Mouse (Mus musculus) embryonic facial prominence, embryonic 11.5 days (tissue): ENCODE results near the gene Dnph1. TPM values are rescaled to one million over a fixed set of nuclear protein-coding genes. Genes with fewer than 3 reads are reported as not detected.

ENCODE experiments used
- ATAC-seq: fragments of 200-750 bp; cut with Nextera tagmentation; replicated peaks from 2 replicates; pipeline ENCODE4 v1.8.0; 2017; ENCODE audit warnings: low read depth; ENCODE audit not compliant: insufficient number of reproducible peaks, low FRiP score, low TSS enrichment
- DNase-seq: peaks from one replicate; pipeline ENCODE4 v3.0.0-alpha.2; 2015; ENCODE audit warnings: low spot score
- H3K27ac ChIP-seq: fragments of 300-500 bp; sonication (generic); replicated peaks from 2 replicates; pipeline ENCODE4 v1.5.1; 2014; ENCODE audit warnings: mild to moderate bottlenecking, low read depth, low read length, control low read depth
- H3K27me3 ChIP-seq: fragments of 300-500 bp; sonication (generic); 2 replicates; pipeline ENCODE4 v1.6.1; 2014; ENCODE audit warnings: mild to moderate bottlenecking, low read length, moderate library complexity, mixed read lengths; ENCODE audit not compliant: control insufficient read depth, insufficient read depth
- H3K36me3 ChIP-seq: fragments of 300-500 bp; sonication (generic); replicated peaks from 2 replicates; pipeline ENCODE4 v1.6.1; 2014; ENCODE audit warnings: low read depth, mild to moderate bottlenecking, low read length, moderate library complexity, mixed read lengths; ENCODE audit not compliant: control insufficient read depth, insufficient read depth
- H3K4me1 ChIP-seq: fragments of 300-500 bp; sonication (generic); 2 replicates; pipeline ENCODE4 v1.6.1; 2014; ENCODE audit warnings: low read length, mixed read lengths; ENCODE audit not compliant: control insufficient read depth, insufficient read depth
- H3K4me2 ChIP-seq: fragments of 300-500 bp; sonication (generic); 2 replicates; pipeline ENCODE4 v1.6.1; 2014; ENCODE audit warnings: low read depth, mild to moderate bottlenecking, control low read depth, low read length, moderate library complexity
- H3K4me3 ChIP-seq: fragments of 300-500 bp; sonication (generic); 2 replicates; pipeline ENCODE4 v1.5.1; 2014; ENCODE audit warnings: low read depth, low read length, control low read depth
- H3K9ac ChIP-seq: fragments of 300-500 bp; sonication (generic); replicated peaks from 2 replicates; pipeline ENCODE4 v1.6.1; 2014; ENCODE audit warnings: mild to moderate bottlenecking, control low read depth, low read length
- H3K9me3 ChIP-seq: fragments of 300-500 bp; sonication (generic); replicated peaks from 2 replicates; pipeline ENCODE4 v1.6.1; 2016; ENCODE audit warnings: mild to moderate bottlenecking, low read length, inconsistent platforms, mixed read lengths; ENCODE audit not compliant: control insufficient read depth
- whole genome bisulfite sequencing: fragments of 180-500 bp; shearing (Covaris S2); extraction: QIAGEN DNeasy Blood & Tissue Kit; methylation state at CpG from one replicate; pipeline ENCODE4 v1.1.7; 2014; 5-methylcytosine and 5-hydroxymethylcytosine counted together
- polyA plus RNA-seq: library from polyadenylated mRNA; unstranded; fragments of >200 nt; fragmentation: Nextera tagmentation; extraction: Ambion mirVana; gene quantifications from 2 replicates; pipeline ENCODE4 v1.2.1, GENCODE M21; 2014

The Dnph1 gene
- polyA plus RNA-seq, 1 experiment from 2014 or later = 65.9 TPM

GRCm38 (mm10) chr17:46458439-46458838, 38.1 kb upstream of the Dnph1 start:
- Histone ChIP-seq H3K27ac (no peak overlapping the region), H3K9ac (no peak overlapping the region), H3K9me3 (no peaks in the 10 kb centered on the region), H3K4me3 (no peak overlapping the region), H3K4me2 (no peak overlapping the region), H3K4me1 (peaks cover 18% of the 10 kb centered on the region), H3K27me3 (peaks cover 41% of the 10 kb centered on the region), H3K36me3 (no peaks in the 10 kb centered on the region)
- DNase-seq = no peak
- ATAC-seq = no peak
- 14% methylated on average over 3 of the region's 3 CpGs for WGBS

- Histone ChIP-seq H3K27ac (no peak overlapping the region), H3K4me3 (peak overlapping the region; percentile 27)
- no peak for ATAC-seq
Measured at GRCm38 (mm10) chr17:46460673-46461072, 35.8 kb upstream of the Dnph1 start.

GRCm38 (mm10) chr17:46461347-46461746, 35.2 kb upstream of the Dnph1 start:
- WGBS = 8% methylated on average over 8 of the region's 8 CpGs
- peaks cover 24% of the 10 kb centered on the region for H3K27me3 ChIP-seq
- no peaks in the 10 kb centered on the region for H3K9me3 ChIP-seq
- peak overlapping the region; percentile 27 for H3K4me3 ChIP-seq
- H3K9ac ChIP-seq = no peak overlapping the region; the same call in 1 of the 2 replicates
- H3K27ac ChIP-seq = no peak overlapping the region
- no peak for ATAC-seq
- DNase-seq = peak; percentile 12
- no peaks in the 10 kb centered on the region for H3K36me3 ChIP-seq
- peaks cover 8% of the 10 kb centered on the region; the same call in 1 of the 2 replicates for H3K4me1 ChIP-seq
- H3K4me2 ChIP-seq = peak overlapping the region; percentile 57

More at GRCm38 (mm10) chr17:46460673-46461072, 35.8 kb upstream of the Dnph1 start:
- no peaks in the 10 kb centered on the region for H3K36me3 ChIP-seq
- 1% methylated on average over 32 of the region's 32 CpGs for WGBS
- peak overlapping the region; percentile 57 for H3K4me2 ChIP-seq
- peaks cover 8% of the 10 kb centered on the region; the same call in 1 of the 2 replicates for H3K4me1 ChIP-seq
- H3K9me3 ChIP-seq = no peaks in the 10 kb centered on the region
- H3K9ac ChIP-seq = peak overlapping the region; percentile 44
- DNase-seq = peak; percentile 18
- peaks cover 31% of the 10 kb centered on the region for H3K27me3 ChIP-seq

- no peaks in the 10 kb centered on the region for H3K9me3 ChIP-seq
- H3K4me3 ChIP-seq = no peak overlapping the region
- no peak for ATAC-seq
- peaks cover 21% of the 10 kb centered on the region for H3K27me3 ChIP-seq
- 83% methylated on average over 5 of the region's 5 CpGs for WGBS
- H3K36me3 ChIP-seq = no peaks in the 10 kb centered on the region
- H3K27ac ChIP-seq = no peak overlapping the region
- H3K9ac ChIP-seq = no peak overlapping the region
- H3K4me2 ChIP-seq = no peak overlapping the region
- DNase-seq = no peak
- H3K4me1 ChIP-seq = peaks cover 8% of the 10 kb centered on the region; the same call in 1 of the 2 replicates
Measured at GRCm38 (mm10) chr17:46462226-46462625, 34.3 kb upstream of the Dnph1 start.

GRCm38 (mm10) chr17:46467830-46468229, 28.7 kb upstream of the Dnph1 start:
- no peak overlapping the region for H3K27ac ChIP-seq
- no peak for ATAC-seq
- no peak overlapping the region; the same call in 1 of the 2 replicates for H3K4me2 ChIP-seq
- DNase-seq = no peak
- no peaks in the 10 kb centered on the region for H3K27me3 ChIP-seq
- H3K4me3 ChIP-seq = no peak overlapping the region
- H3K9ac ChIP-seq = no peak overlapping the region
- 62% methylated on average over 9 of the region's 9 CpGs for WGBS
- no peaks in the 10 kb centered on the region for H3K9me3 ChIP-seq
- H3K36me3 ChIP-seq = no peaks in the 10 kb centered on the region
- H3K4me1 ChIP-seq = no peaks in the 10 kb centered on the region

- H3K27ac ChIP-seq = no peak overlapping the region
- H3K9me3 ChIP-seq = no peaks in the 10 kb centered on the region
- no peak overlapping the region for H3K4me2 ChIP-seq
- ATAC-seq = no peak
- DNase-seq = no peak
- no peaks in the 10 kb centered on the region for H3K36me3 ChIP-seq
- no peak overlapping the region for H3K9ac ChIP-seq
- H3K4me3 ChIP-seq = no peak overlapping the region
- H3K4me1 ChIP-seq = no peaks in the 10 kb centered on the region
- WGBS = 78% methylated on average over 8 of the region's 8 CpGs
- no peaks in the 10 kb centered on the region for H3K27me3 ChIP-seq
Measured at GRCm38 (mm10) chr17:46476601-46477000, 19.9 kb upstream of the Dnph1 start.

GRCm38 (mm10) chr17:46477286-46477685, 19.2 kb upstream of the Dnph1 start:
- 86% methylated on average over 15 of the region's 15 CpGs for WGBS
- no peaks in the 10 kb centered on the region for H3K27me3 ChIP-seq
- H3K4me1 ChIP-seq = no peaks in the 10 kb centered on the region
- H3K4me3 ChIP-seq = no peak overlapping the region
- DNase-seq = no peak
- no peak for ATAC-seq
- H3K4me2 ChIP-seq = no peak overlapping the region
- no peak overlapping the region for H3K27ac ChIP-seq
- no peaks in the 10 kb centered on the region for H3K9me3 ChIP-seq
- no peak overlapping the region for H3K9ac ChIP-seq
- no peaks in the 10 kb centered on the region for H3K36me3 ChIP-seq

GRCm38 (mm10) chr17:46483561-46484001, 12.9 kb upstream of the Dnph1 start:
- peak overlapping the region; percentile 18; the same call in 1 of the 2 replicates for H3K4me3 ChIP-seq
- H3K36me3 ChIP-seq = no peaks in the 10 kb centered on the region
- peaks cover 52% of the 10 kb centered on the region for H3K27me3 ChIP-seq
- peak overlapping the region; percentile 39 for H3K4me2 ChIP-seq
- DNase-seq (peak; percentile 70), ATAC-seq (peak; percentile 19; the same call in 1 of the 2 replicates)
- H3K27ac ChIP-seq = no peak overlapping the region
- H3K9ac ChIP-seq = no peak overlapping the region
- 0 out of 2 replicates have a peak, but pooled peaks cover 4% of the 10 kb centered on the region for H3K4me1 ChIP-seq
- WGBS = under 1% methylated on average over 16 of the region's 16 CpGs
- no peaks in the 10 kb centered on the region for H3K9me3 ChIP-seq
